Mouse (Mus musculus) gastrocnemius, postnatal 14 days (tissue): Measurements from ENCODE around the gene Abl2. TPM values are rescaled to one million over a fixed set of nuclear protein-coding genes. Genes with fewer than 3 reads are reported as not detected.
A peak's percentile ranks its signal among the peaks of the same experiment; 100 is the strongest.

Experiments used
- DNase-seq: peaks from one replicate; pipeline ENCODE4 v3.0.0; 2021; ENCODE audit warnings: mixed read lengths
- intact Hi-C: fragments of 180-260 bp; cut with DNase I; formaldehyde crosslinking; loops from one replicate; pipeline ENCODE4 v1.15.1; 2025; ENCODE audit warnings: low total_unique reads
- total RNA-seq, 2 experiments: library from RNA; stranded (reverse); gene quantifications; 2 replicates each; pipeline ENCODE4 v1.2.3; 2021

The Abl2 gene
- total RNA-seq, 2 experiments from 2014 or later: 12.9 to 14.1 TPM

DNA sequence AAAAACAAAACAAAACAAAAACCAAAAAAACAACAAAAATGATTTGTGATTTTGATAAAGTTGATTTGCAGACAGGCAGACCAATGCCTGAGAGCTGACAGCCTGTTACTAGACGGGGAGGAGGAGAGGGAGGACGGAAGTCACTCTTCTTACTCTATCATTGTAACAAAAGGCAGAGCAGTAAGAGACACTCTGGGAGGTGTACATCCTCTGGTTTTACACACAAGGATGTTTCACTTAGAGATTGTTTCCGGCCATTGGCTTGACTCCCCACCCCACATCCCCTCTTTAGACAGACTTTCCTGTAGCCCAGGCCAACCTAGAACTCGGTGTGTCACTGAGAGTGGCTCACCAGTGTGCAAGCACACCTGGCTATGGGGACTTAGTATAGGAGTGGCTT is 11.0 kb downstream of the Abl2 start:
- DNase-seq: no peak
- intact Hi-C loops: no loop called here

DNA sequence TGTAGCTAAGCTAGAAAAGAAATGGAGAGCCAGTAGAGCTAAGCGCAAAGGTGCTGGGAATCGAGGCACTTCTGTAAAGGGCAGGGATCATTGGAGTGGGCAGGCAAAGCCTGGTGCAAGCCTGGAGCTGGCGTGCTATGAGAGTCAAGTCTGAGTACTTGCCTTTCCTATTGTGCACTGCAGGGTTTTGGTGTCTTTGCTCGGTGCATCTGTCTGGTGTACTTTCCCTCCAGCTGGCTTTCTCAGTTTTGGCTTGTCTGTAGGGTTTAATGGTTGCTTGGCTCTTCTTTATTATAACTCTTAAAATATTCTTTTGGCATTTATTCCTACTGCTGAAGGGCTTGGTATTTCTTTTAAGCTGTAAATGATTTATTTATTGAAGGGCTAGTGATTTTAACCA is 14.4 kb downstream of the Abl2 start:
- intact Hi-C loops: no loop called here
- DNase-seq: no peak

DNA sequence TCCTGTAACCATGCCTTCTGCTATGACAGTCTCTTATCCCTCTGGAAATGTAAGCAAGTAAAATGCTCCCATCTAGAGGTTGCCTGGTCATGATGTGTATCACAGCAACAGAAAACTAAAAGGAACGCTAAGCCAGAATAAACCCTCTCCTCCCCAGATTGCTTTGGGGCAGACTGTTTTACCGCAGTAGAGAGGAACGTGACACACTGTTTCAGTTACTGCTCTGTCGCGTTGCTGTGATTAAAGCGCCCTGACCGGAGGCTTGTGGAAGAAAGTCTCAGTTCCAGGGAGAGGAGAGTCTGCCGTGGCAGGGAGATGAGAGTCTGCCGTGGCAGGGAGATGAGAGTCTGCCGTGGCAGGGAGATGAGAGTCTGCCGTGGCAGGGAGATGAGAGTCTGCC is 22.6 kb downstream of the Abl2 start:
- intact Hi-C loops: no loop called here
- DNase-seq: no peak

DNA sequence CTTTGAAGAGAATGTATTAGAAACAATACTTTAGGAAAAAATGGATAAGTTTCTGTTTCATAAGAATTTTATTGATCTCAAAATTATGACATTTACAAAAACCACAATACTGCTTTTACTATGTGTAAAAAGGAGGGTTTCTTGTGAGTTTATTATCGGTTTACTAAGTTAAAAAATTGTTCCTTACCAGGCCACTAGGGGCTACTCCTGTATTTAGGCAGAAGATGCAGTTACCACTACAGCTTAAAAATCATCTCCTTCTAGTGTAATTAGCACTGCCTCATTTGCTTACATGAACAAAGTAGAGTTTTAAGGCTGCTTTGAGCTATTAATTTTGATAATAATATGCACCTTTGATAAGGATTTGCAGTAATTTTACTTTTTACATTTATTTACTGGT is 25.6 kb downstream of the Abl2 start:
- DNase-seq: no peak
- intact Hi-C loops: no loop called here

DNA sequence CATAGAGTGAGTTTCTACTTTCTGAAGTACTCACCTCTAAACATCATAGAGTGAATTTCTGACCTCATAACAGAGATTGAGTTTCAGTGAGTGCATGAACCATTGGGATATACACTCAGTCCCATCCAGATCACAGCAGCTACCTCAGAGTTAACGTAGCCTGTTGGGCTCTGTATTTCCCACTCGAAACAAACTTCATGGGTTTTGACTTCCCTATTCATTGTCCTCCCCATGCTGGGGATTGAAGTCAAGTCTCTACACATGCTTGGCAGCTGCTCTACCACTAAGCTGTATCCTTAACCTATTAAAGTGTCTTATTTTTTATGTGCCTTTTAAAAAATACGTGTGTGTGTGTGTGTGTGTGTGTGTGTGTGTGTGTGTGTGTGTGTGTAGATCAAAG is 26.9 kb downstream of the Abl2 start:
- DNase-seq: no peak
- intact Hi-C loops: no loop called here

DNA sequence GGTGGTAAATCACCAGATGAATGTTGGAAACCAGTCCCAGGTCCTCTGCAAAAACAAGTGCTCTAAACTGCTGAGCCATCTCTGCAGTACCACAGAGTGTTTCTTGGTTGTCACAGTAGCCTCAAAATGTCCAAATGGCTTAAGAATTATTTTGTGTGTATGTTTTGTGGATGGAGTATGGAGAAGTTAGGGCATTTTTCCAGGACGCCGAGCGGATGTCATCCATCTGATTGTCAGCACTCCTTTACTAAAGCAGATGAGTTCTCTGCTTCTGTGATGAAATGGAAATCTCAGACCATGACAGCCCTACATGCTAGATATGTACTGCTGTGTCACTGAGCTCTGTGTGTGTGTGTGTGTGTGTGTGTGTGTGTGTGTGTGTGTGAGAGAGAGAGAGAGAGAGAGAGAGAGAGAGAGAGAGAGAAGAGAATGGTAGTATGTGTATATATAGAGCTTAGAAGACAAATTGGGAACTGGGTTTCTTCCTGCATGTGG is 31.3 kb downstream of the Abl2 start:
- no peak for DNase-seq
- intact Hi-C loops: no loop called here

DNA sequence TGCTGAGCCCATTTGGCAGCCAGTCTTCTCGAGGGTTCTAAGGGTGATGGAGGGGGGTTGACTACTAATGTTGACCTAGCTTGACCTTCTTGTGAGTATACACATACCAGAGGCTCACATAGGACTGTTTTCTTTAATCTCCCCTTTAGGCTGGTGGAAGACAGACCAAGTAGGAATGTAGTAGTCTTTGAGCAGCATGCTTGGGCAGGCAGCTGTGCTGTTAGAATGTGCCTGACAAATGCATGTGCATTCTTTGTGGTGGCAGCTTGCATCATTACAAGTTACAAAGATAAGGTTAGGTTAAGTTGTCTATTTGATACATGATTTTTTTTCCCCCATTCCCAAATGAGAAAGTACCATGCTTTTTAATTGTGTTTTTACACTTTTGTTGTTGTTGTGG is 31.8 kb downstream of the Abl2 start:
- intact Hi-C loops: no loop called here
- DNase-seq: no peak

DNA sequence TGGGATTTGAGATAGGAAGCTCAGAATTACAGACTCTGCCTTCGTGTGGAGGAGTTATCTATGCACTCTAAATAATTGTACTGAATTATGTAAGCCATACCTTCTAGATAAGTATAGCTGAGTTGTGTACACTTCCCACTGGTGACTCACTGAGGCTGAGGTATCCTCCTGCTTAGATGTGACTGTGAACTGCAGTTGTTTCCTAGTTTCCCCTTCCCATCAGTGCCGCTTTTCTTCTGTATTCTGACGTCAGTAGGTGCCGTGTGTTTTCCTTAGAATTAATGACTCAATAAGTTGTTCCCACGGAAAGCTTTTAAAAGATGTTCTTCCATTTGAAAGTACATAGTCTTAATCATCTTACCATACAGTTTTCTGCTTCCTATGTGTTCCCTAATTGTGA is 34.7 kb downstream of the Abl2 start:
- DNase-seq: no peak
- intact Hi-C loops: no loop called here

DNA sequence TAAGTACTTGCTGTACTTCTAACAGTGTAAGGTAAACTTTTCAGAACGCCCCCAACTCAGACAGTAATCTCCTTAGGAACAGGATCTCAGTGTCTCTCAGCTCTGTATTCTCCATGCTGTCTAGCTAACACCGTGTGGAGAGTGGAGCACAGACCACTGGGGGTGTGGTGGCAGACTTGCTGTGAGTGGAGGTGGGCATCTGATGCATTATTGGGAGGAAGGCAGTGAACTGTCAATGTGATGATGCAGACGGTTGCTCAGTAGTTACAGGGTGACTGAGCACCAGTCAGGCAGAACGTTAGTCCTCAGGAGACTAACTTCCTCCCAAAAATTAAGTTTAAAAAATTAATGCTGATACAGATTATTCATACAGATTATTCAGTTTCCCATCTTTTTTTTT is 38.5 kb downstream of the Abl2 start:
- no peak for DNase-seq
- intact Hi-C loops: no loop called here

DNA sequence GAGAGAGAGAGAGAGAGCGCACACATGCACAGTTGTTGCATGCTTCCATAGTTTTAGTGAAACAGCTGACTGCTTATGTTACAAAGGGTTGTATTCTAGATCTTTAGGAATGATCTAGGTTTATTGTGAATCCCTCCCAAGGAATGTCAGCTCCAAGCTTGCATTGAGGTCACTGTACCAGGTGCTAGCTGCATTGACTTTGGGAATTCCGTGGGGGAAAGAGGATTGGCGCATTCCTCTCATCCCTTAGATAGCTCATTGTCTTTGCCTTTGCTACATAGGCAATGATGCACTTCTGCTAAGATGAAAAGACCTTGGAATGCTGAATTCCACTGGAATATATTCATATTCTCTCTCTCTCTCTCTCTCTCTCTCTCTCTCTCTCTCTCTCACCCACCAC is 44.0 kb downstream of the Abl2 start:
- no peak for DNase-seq
- intact Hi-C loops: no loop called here

DNA sequence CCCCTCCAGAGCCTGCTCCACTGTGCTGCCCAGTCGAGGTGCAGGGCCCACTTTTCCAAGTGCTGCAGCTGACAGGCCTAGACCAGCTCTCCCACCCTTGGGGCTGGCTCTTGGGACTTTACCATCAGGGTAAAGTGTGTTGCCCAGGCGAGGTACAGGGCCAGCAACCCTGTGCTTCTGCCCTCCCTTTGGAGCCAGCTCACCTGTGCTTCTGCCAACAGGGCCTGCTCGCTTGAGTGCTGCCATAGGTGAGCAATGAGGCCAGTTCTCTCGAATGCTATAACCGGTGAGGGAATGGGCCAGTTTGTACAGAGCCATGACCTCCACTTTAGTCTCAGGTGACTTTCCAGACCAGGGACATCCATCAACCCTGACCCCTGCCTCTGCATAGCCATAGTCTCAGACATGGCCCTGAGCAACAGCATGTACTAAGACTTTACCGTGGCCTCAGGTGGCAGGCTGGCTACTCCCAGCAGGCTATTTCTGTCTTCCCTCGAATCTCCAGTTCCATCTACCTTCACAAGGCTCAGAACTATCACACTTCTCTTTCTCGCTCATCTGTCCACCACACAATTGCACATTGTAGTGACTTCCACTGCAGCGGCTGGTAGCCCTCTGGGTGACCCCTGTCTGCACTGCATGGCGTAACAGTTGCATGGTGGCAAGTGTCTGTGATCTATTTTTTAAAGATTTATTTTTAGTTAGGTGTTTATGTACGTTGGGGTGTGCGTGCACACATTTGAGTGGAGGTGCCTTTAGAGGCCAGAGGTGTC is 46.7 kb downstream of the Abl2 start:
- DNase-seq: no peak
- intact Hi-C loops: no loop called here

DNA sequence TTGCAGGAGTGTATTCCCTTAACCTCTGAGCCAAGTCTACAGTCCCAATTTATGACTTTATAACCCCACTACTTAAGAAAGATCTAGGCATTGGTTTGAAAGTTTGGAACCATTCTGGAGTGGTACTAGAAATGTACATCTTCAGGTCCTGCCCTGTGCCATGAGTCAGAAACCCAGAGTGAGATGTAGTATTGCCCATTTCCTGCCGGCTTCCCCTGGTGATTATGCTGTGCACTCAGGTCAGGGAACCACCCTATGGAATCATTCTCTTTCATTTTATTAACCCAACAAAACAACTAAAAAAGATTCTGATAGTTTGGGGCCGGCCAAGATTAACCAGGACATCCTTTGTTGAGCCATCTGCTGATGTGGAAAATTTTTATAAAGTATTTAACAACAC is 47.4 kb downstream of the Abl2 start:
- no peak for DNase-seq
- intact Hi-C loops: no loop called here

DNA sequence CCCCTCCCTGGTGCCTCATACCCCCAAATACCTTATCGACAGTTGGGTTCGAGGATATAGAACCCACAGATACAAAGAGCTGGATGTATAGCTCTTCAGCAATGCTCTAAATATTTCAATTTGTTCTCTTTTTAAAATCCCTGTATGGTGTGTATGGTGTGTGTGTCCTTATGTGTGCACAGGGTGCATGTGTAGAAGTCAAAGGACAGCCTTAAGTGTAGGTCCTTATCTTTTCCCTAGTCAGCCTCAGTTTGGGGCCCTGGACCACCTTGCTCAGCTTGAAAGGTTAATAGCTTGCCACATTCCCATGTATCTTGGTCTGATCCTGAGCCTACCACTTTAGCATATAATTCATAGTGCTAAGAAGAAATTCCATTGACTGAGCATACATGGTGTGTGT is 49.9 kb downstream of the Abl2 start:
- no peak for DNase-seq
- intact Hi-C loops: no loop called here

DNA sequence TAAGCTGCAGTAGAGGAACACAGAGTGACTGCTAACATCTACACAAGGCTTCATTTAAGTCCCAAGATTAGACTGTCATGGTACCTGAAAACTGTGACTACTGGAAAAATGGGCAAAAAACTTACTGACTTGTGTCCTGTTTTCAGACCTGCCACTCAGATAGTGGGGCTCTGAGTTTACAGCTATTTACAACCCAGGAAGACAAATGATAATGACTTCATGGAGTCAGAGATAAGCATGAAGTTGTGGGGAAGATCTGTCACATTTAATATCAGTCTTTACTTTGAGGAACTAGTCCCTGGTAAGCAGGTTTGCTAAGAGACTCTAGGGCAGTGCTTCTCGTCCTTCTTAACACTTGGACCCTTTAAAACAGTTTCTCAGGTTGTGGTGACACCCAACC is 51.7 kb downstream of the Abl2 start:
- DNase-seq: no peak
- intact Hi-C loops: no loop called here

DNA sequence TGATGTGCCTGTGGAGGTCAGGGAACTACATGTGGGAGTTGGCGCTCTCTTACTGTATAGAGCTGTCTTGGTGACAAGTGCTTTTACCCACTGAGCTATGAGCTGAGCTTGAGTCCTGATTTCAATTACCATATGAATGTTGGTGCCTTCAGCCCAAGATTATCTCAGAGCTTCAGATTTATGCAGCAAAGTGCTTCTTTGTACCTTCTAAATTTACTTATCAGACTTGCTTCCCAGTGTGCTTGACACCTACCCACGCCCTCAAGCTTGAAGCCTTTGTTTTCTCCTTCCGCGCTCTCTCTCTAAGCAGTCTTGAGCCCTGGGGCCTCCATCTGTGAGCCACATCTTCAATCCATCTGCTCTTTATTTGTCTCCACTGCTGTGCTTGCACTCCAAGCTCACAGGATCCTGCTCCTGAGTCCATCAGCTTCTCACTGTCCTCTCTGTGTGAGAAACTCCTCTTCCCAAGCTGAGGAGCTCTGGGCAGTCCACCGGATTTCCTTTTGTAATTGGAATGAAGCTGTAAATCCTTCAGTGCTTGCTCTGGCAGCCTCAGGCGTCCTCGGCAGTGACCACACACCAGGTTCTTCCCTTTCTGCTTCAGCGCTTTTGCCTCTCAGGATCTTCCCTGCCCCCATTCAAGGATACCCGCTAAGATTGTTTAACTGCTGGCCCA is 55.4 kb downstream of the Abl2 start:
- no peak for DNase-seq
- intact Hi-C loops: no loop called here

DNA sequence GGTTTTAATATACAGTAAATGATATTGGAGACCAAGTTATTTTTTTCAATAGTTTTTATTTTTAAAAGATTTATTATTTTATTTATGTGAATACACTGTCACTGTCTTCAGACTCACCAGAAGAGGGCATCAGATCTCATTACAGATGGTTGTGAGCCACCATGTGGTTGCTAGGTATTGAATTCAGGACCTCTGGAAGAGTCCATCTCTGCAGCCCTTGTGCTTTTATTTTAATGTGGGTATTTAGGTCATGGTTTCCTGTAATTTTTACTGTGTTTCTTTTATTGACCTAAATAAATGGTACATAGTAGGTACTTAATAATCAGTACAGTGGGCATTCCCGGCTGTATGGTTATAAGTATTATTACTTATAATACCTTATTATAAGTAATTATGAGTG is 56.1 kb downstream of the Abl2 start:
- no peak for DNase-seq
- intact Hi-C loops: no loop called here

DNA sequence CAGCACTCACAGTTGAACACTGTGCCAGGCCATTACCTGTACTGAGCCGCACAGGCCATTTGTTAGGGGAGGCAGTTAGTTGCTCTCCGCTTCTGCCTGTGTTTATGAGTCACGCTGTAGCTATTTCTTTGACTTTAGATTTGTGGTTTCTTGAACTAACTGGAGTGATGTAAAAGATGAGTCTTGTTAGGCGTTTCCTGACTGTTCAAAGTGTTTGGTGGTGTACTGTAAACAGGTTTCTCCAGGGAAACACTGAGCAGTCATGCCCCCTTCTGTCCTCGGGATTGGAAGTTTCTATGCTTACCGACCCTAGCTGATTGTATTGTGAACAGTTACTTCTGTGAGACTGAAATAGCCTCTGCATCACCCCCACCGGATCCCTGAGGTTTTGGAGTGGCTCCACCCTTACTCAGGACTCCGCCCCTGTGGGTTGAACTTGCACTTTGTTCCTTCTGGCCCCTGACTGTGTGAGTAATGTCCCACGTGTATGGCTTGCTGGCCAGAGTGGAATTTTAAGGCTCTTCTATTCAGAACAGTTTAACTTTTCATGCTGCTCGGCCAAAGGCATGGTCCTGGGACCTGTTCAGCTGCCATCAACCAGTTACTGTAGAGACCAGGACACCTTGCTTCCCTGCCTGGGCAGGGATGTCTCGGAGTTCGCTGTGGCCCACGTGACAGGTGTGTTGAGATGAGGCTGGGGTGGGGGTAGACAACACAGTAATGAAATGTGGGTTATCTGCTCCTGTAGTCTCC is 57.0 kb downstream of the Abl2 start:
- DNase-seq: peak; percentile 79
- intact Hi-C loops: no loop called here

DNA sequence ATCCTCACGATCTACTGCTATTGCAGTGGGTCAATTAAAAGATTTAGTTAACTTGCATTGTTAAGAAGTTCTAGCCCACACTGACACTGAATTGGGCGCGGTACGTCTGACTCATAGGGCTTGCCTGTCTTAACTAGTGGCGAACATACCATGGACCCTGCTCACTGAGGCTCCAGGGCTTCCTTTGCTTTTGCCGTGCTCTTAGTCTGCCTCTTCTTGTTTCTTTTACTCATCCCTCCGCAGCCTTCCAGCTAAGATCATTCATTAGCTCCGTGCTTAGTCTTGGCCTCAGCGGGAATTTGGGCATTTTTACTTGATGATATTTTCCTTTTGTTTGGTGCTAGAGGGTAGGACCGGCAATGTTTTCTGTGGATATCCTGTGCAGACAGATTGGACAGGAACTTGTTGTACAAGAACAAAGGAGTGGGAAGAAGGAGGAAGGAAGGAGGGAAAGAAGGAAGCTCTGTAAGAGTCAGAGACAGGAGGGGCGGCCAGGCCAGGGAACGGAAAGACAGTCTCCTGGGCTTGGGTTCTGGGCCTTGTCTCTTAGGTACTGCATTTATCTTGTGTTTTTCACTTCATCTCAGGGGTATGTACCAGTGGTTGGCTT is 58.5 kb downstream of the Abl2 start:
- no peak for DNase-seq
- intact Hi-C loops: no loop called here

DNA sequence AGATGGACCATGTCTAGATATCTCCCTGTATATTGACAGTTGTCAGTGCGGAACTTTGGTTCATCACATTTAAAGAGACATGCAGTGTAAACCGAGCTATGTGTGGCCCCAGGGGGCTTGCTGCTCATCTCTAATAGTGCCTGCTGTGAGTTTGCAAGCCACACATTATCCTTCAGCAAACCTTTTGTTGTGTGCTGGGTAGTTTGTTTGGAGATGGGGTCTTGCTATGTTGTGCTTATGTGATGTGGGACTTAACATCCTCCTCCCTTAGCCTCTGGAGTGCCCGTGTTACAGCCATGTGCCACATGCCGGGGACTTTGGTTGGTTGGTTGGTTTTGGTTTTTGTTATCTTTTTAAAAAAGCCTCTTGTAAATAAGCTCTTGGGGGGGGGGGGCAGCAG is 59.2 kb downstream of the Abl2 start:
- DNase-seq: no peak
- intact Hi-C loops: no loop called here

DNA sequence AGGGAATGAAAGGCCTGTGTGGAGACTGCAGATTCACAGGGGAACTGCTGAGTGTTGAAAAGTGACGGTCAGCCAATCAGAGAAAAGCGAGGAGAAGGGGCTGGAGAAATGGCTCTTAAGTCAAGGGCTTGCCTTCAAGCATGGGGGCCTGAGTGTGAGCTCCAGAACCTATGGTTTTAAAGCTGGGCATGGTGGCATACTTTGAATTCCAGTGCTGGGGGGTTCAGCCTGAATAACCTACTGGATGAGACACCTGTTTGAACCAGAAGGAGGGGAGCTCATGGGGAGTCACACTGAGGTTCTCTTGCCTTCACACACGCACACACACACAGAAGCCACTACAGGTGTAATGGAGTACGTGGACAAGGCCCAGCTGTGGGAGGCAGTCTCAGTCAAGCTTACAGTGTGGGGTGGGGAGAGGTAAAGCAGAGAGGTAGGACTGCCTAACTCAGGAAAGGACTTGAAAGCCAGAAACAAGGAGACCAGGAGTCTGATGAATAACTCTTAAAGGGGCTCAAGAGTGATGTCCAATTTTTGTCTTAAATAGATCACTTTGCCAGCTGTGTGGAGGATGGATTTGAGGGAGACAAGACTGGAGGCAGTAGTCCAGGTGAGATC is 61.8 kb downstream of the Abl2 start:
- DNase-seq: no peak
- intact Hi-C loops: loop anchor here (10.0 kb wide), 1 partner anchor 196 kb away; the partner anchor contains the start of gene Axdnd1
